Mouse (Mus musculus) liver, embryonic 11.5 days (tissue): Measurements from ENCODE around the gene Pde4b. TPM values are rescaled to one million over a fixed set of nuclear protein-coding genes. Genes with fewer than 3 reads are reported as not detected.

Experiments
- ATAC-seq: fragments of 200-750 bp; cut with Nextera tagmentation; replicated peaks from 2 replicates; pipeline ENCODE4 v1.8.0; 2017; ENCODE audit warnings: moderate number of reproducible peaks, mild to moderate bottlenecking, moderate TSS enrichment, moderate library complexity; ENCODE audit not compliant: low FRiP score
- DNase-seq: peaks from one replicate; pipeline ENCODE4 v3.0.0-alpha.2; 2017; ENCODE audit warnings: low spot score
- H3K27ac ChIP-seq: fragments of 300-500 bp; sonication (generic); 2 replicates; pipeline ENCODE4 v1.5.1; 2014; ENCODE audit warnings: mild to moderate bottlenecking, low read depth, low read length, control low read depth
- H3K27me3 ChIP-seq: fragments of 300-500 bp; sonication (generic); replicated peaks from 2 replicates; pipeline ENCODE4 v1.6.1; 2014; ENCODE audit warnings: low read length, mixed read lengths; ENCODE audit not compliant: control insufficient read depth, insufficient read depth
- H3K36me3 ChIP-seq: fragments of 300-500 bp; sonication (generic); 2 replicates; pipeline ENCODE4 v1.6.1; 2014; ENCODE audit warnings: mild to moderate bottlenecking, low read length, moderate library complexity, mixed read lengths; ENCODE audit not compliant: control insufficient read depth, insufficient read depth
- H3K4me1 ChIP-seq: fragments of 300-500 bp; sonication (generic); replicated peaks from 2 replicates; pipeline ENCODE4 v1.6.1; 2014; ENCODE audit warnings: low read length, mixed read lengths; ENCODE audit not compliant: control insufficient read depth, insufficient read depth
- H3K4me2 ChIP-seq: fragments of 300-500 bp; sonication (generic); 2 replicates; pipeline ENCODE4 v1.6.1; 2014; ENCODE audit warnings: mild to moderate bottlenecking, control low read depth, moderate library complexity
- H3K4me3 ChIP-seq: fragments of 300-500 bp; sonication (generic); 2 replicates; pipeline ENCODE4 v1.5.1; 2014; ENCODE audit warnings: low read depth, low read length, control low read depth
- H3K9ac ChIP-seq: fragments of 300-500 bp; sonication (generic); 2 replicates; pipeline ENCODE4 v1.6.1; 2014; ENCODE audit warnings: low read depth, low read length, control low read depth
- H3K9me3 ChIP-seq: fragments of 300-500 bp; sonication (generic); 2 replicates; pipeline ENCODE4 v1.6.1; 2016; ENCODE audit warnings: low read length, inconsistent platforms, mixed read lengths; ENCODE audit not compliant: control insufficient read depth
- WGBS: fragments of 180-500 bp; shearing (Covaris S2); extraction: QIAGEN DNeasy Blood & Tissue Kit; methylation state at CpG from one replicate; pipeline ENCODE4 v1.1.7; 2014; 5-methylcytosine and 5-hydroxymethylcytosine counted together
- polyA plus RNA-seq: library from polyadenylated mRNA; unstranded; fragments of >200 nt; fragmentation: Nextera tagmentation; extraction: Ambion mirVana; gene quantifications from 2 replicates; pipeline ENCODE4 v1.2.1, GENCODE M21; 2014

Pde4b gene
- polyA plus RNA-seq, 1 experiment from 2014 or later, result 9.2 TPM

DNA sequence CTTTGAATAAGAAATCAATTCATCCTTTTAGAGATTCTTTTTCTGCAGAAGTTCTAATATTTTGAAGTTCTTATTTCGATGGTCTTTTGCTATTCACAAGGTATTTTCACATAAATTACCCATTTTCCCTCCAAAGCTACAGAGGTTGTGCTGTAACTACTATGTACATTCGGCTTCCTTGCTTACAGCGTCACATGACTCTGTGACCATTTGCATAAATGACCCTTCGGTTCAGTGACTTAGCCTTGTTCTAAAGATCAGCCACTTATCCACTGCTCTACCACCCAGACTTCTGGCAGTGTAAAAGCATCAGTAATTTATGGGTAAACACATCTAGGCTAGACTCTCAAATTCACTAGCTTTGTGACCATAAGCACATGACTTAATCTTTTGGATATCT is 327.3 kb downstream of the Pde4b start:
- no peak for ATAC-seq
- Histone ChIP-seq H3K27ac (no peak overlapping the region), H3K4me2 (no peak overlapping the region), H3K4me1 (no peaks in the 10 kb centered on the region), H3K27me3 (no peaks in the 10 kb centered on the region), H3K36me3 (no peaks in the 10 kb centered on the region), H3K9me3 (no peaks in the 10 kb centered on the region), H3K4me3 (no peak overlapping the region), H3K9ac (no peak overlapping the region)
- no peak for DNase-seq
- 73% methylated on average over 4 of the region's 4 CpGs for WGBS

DNA sequence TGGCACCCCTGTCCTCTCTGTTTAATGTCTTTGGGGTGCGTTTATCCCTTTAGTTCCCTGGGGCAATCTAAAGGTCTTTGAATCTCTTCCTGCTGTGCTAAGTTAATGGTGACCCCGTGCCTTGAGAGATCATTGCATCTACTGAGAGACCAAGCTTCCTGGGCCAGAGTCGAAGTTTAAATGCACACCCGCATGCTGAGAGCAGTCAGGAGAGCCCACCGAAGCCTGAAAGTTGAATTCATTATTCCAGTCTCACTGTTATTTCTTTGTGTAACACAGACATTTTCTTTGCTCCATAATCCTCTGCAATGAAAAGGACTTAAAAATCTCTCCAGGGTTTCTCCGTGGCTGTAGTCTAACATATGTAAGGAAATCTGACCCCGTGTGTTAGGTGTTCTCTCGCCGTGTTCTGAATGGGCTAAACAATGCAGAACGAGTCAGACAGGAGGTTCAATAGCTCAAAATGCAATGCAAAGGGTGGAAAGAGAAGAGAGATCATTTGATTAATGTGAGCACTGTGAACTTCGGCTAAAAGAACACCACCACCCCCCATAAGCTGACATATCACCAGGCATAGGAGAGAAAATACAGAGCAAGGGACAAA is 333.6 kb downstream of the Pde4b start:
- H3K9me3 ChIP-seq, result no peaks in the 10 kb centered on the region
- WGBS, result 74% methylated on average over 11 of the region's 11 CpGs
- no peak overlapping the region for H3K4me3 ChIP-seq
- no peak overlapping the region for H3K27ac ChIP-seq
- H3K4me2 ChIP-seq, result no peak overlapping the region
- ATAC-seq (no peak), DNase-seq (no peak)
- H3K36me3 ChIP-seq, result no peaks in the 10 kb centered on the region
- no peaks in the 10 kb centered on the region for H3K4me1 ChIP-seq
- no peak overlapping the region for H3K9ac ChIP-seq
- no peaks in the 10 kb centered on the region for H3K27me3 ChIP-seq

DNA sequence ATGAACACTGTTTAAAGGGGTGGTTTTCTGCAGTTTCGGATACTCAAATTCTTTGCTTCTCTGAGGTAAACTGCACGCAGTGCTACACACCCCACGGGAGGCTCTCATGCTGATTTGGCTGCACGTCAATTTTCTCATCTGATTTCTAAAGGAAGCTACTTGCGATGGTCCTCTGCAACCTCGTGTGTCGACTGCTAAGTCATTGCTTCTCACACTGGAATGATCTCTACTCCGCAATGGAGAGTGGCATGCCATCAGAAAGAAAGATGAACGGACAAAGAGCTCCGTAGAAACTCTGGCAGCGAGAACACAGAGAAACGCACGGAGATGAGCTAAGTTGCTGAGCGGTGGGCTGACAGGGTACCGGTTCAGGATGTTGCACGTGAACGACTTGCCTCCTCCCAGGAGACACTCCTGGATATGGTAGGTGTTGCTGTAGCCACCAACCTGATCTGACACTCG is 334.1 kb downstream of the Pde4b start:
- no peaks in the 10 kb centered on the region for H3K36me3 ChIP-seq
- H3K27me3 ChIP-seq, result no peaks in the 10 kb centered on the region
- ATAC-seq, result no peak
- no peak for DNase-seq
- H3K9ac ChIP-seq, result no peak overlapping the region
- H3K9me3 ChIP-seq, result no peaks in the 10 kb centered on the region
- H3K4me1 ChIP-seq, result no peaks in the 10 kb centered on the region
- H3K27ac ChIP-seq, result no peak overlapping the region
- H3K4me3 ChIP-seq, result no peak overlapping the region
- no peak overlapping the region for H3K4me2 ChIP-seq
- WGBS, result 76% methylated on average over 18 of the region's 18 CpGs

DNA sequence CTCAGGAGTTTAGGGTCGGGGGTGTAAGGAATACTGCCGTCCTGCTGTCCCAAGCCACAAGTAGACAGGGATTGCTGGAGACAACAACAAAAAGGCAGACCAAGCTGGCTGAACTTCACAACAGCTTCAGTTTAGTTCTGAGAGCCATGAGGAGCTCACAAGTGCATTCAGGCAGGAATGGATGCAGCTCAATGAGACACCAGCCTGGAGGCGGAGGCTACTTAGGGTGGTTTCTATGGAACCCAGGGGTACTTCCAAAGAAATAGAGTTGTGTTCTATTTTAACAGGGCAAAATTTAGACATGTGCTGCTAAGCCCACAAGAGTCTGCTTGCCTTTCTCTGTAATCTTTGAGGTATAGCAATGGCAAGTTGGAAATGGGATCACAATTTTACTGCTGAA is 336.8 kb downstream of the Pde4b start:
- Histone ChIP-seq H3K4me1 (no peaks in the 10 kb centered on the region), H3K9me3 (no peaks in the 10 kb centered on the region), H3K4me3 (no peak overlapping the region), H3K4me2 (no peak overlapping the region), H3K27ac (no peak overlapping the region), H3K27me3 (no peaks in the 10 kb centered on the region), H3K36me3 (no peaks in the 10 kb centered on the region), H3K9ac (no peak overlapping the region)
- WGBS, result 83% methylated on average over 3 of the region's 3 CpGs
- ATAC-seq, result no peak
- no peak for DNase-seq

DNA sequence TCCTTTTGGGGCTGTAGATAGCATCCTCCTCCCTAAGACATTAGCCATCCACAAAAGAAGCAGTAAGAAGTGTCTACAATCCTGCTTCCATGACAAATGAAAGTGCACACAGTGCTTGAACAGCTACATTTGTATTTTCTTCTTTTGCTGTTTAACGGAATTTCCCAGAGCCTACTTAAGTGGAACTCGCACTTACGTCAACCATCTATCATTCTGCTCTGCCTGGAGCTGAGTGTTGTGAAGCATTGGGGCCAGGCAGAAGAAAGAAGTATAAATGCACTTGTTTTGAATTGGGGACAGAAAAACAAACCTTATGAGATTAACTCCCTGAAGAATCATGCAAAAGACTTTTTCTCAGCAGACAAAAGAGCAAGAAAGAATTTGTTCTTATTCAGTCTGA is 338.1 kb downstream of the Pde4b start:
- ATAC-seq (no peak), DNase-seq (no peak)
- H3K9ac ChIP-seq, result no peak overlapping the region
- H3K27ac ChIP-seq, result no peak overlapping the region
- 75% methylated on average over 3 of the region's 3 CpGs for WGBS
- H3K27me3 ChIP-seq, result no peaks in the 10 kb centered on the region
- H3K4me1 ChIP-seq, result no peaks in the 10 kb centered on the region
- H3K9me3 ChIP-seq, result no peaks in the 10 kb centered on the region
- H3K4me2 ChIP-seq, result no peak overlapping the region
- no peak overlapping the region for H3K4me3 ChIP-seq
- H3K36me3 ChIP-seq, result no peaks in the 10 kb centered on the region

DNA sequence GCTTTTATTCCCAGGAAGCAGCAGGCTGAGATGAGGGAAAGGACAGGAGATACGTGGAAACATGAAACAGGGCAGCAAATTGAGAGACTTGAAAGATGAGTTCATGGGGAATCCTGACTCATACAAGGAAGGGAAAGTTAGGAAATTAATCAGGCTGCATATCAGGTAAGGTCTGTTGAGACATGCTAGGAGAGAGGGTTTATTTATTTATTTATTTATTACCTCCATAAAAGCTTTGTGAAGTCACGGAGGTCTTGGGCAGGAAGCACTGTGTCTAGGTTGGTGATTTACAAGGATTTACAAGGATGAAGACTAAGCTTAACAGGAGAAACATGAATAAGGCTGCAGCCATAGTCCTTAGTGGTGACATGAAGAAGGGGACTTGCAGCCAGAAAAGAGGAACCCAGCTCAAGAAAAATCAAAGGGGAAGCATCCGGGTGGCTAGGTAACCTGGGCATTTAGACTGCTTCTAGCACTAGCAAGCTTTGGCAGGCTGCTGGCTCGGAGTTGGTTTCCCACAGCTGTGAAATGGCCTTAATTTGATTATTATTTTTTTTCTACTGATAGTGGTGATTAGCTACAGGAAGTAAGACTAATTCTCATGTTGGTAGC is 342.5 kb downstream of the Pde4b start:
- Histone ChIP-seq H3K36me3 (no peaks in the 10 kb centered on the region), H3K9me3 (no peaks in the 10 kb centered on the region), H3K27me3 (no peaks in the 10 kb centered on the region), H3K4me1 (no peaks in the 10 kb centered on the region), H3K27ac (no peak overlapping the region), H3K4me2 (no peak overlapping the region), H3K9ac (no peak overlapping the region), H3K4me3 (no peak overlapping the region)
- ATAC-seq (no peak), DNase-seq (no peak)
- 45% methylated on average over 4 of the region's 4 CpGs for WGBS

DNA sequence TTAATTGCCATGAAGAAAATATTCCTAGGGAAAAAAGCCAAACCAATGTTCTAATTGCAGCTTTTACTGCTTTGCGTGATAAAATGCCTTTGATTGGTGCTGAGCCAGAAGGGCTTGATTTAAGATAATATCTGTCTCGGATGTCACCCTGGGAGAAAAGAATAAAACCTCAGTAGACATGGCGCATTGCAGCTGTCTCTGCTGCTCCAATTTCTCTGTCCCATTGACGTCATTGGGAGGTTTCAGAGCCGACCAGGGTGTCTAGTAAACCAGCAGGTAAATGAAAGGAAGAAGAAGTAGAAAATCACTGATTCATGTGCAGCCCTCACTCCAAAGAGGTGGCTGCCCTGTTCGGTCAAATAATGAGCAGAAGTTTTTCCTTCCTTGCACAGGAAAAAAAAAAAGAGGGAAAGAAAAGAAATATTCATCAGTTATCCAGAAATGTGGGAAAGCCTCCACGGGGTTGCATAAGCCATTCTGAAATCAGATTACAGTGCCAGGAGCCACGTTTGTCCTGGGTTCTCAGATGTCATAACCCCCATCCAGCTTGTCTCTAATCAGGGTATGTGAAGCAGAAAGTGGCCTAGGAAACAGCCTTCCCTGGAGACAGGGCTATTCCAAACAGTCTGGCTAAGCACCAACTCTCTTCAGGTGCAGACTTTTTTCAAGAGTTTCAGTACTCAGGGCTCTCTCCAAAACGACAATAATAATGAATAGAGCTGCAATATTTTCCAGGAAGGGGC is 344.9 kb downstream of the Pde4b start:
- 56% methylated on average over 9 of the region's 9 CpGs for WGBS

DNA sequence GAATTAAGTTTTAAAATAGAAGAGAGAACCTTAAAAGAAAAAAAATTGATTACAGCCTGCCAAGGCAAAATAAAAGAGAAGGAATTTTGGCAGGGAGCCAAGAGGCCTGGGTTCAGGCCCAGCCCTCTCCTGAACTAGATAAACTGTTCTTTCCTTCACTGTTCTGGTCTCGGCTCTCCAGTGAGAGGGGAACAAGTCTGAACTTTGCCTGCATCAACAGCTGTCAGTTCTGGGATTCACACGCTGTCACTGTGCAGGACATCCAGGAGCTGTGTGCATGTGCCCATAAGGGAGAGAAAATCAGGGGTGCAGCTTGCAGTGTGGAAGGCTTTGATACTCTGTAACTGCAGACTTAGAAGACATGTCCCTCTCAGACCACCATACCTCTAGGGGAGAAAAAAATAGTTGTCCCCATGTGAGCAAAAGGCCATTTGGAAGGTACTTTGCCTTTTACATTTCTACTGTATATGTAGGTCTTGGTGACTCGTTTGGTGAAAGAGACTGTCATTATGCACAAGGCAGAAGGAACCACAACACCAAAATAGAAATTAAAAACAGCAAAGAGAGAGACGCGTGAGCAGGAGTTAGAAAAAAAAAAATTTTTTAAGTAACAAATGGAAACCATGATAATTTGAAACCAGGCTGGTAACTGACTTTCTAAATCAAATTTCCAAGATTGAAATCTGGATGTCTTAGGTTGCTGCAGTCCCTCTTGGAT is 352.2 kb downstream of the Pde4b start:
- Histone ChIP-seq H3K9me3 (no peaks in the 10 kb centered on the region), H3K27ac (no peak overlapping the region), H3K36me3 (no peaks in the 10 kb centered on the region), H3K4me1 (no peaks in the 10 kb centered on the region), H3K27me3 (no peaks in the 10 kb centered on the region), H3K4me3 (no peak overlapping the region), H3K9ac (no peak overlapping the region), H3K4me2 (no peak overlapping the region)
- ATAC-seq (no peak), DNase-seq (no peak)
- WGBS, result 70% methylated on average over 5 of the region's 5 CpGs

More for the DNA sequence above, 344.9 kb downstream of the Pde4b start:
- H3K27me3 ChIP-seq, result no peaks in the 10 kb centered on the region
- DNase-seq, result no peak
- ATAC-seq, result no peak
- H3K4me2 ChIP-seq, result no peak overlapping the region
- no peak overlapping the region for H3K27ac ChIP-seq
- H3K9ac ChIP-seq, result no peak overlapping the region
- no peaks in the 10 kb centered on the region for H3K9me3 ChIP-seq
- H3K4me1 ChIP-seq, result no peaks in the 10 kb centered on the region
- no peak overlapping the region for H3K4me3 ChIP-seq
- H3K36me3 ChIP-seq, result no peaks in the 10 kb centered on the region
